Mouse (Mus musculus): ENCODE data around the gene Xylt1. TPM values are rescaled to one million over a fixed set of nuclear protein-coding genes. Genes with fewer than 3 reads are reported as not detected.
A peak's percentile ranks its signal among the peaks of the same experiment; 100 is the strongest.

Xylt1 gene
- total and polyA plus RNA-seq, 3 experiments, result 9.0 to 13.3 TPM; not detected in 1

DNA sequence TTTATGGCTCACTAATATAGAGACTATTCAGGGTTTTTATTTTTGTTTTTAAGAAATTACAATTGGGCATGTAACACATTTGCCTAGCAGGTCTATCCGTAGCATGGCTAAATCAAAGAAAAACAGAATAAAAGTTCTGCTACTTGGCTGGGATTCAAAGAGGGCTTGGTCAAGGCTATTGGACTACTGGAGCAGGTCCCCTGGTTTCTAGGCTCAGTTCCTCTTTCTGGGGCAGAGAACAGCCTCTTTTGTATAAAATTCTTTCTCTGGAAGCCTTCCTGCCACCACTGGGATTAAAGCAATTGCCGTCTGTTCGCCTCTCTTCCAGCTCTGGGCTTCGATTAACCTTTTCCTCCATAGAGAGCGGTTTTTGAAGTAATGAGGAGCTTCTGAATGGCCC lies 100.1 kb downstream of the Xylt1 start:
- no peaks in the 10 kb centered on the region; the same call in 1 of the 2 replicates for H3K79me2 ChIP-seq (ENCODE audit: control insufficient read depth, insufficient read depth, low read length, poor library complexity)
- DNase-seq (ENCODE audit: low read depth, low spot score), result peak; percentile 13
- no peak overlapping the region for H3K4me3 ChIP-seq (ENCODE audit: control insufficient read depth in 1 of 2, insufficient read depth in 1 of 2, low read depth in 2 of 2, low read length in 2 of 2)
- no peak overlapping the region for H3K9ac ChIP-seq (ENCODE audit: control insufficient read depth, low read depth, low read length, poor library complexity, severe bottlenecking)
- H3K27me3 ChIP-seq (ENCODE audit: control insufficient read depth in 1 of 2, insufficient read depth in 2 of 2, low read length in 2 of 2), result no peaks in the 10 kb centered on the region
- H3K36me3 ChIP-seq (ENCODE audit: control insufficient read depth in 1 of 2, insufficient read depth in 2 of 2, low read length in 2 of 2), result peaks cover 0 to 5% of the 10 kb centered on the region in 2 experiments; a peak in 2 of 4 replicates
- H3K27ac ChIP-seq (ENCODE audit: control insufficient read depth, low read depth, low read length), result no peak overlapping the region
- H3K4me1 ChIP-seq (ENCODE audit: control insufficient read depth in 1 of 2, insufficient read depth in 2 of 2, low read length in 2 of 2), result no peaks in the 10 kb centered on the region
- no peaks in the 10 kb centered on the region for H3K9me3 ChIP-seq (replicated peaks; ENCODE audit: insufficient read depth, low read length)
- no peak for TF ChIP-seq GABPA (IDR thresholded peaks at IDR 0.05; ENCODE audit: low read depth, low read length)

DNA sequence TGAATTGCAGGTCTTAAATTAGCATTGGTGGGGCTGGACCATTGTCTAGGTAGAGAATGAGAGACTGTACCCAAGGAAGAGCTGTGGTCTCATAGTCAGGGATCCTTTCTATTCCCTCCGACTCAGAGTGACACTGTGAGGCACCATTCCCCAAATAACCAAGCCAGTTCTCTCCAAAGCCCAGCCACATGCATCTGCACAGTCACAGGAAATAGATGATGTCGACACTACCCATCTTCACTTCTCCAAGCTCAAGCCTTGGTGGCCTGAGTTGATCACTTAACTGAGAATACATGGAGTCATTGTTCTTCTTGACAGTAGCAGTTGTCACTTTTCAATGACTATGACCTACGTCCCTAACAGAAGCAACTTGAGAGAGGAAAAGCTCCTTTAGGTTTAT lies 100.6 kb downstream of the Xylt1 start:
- H3K79me2 ChIP-seq (ENCODE audit: control insufficient read depth, insufficient read depth, low read length, poor library complexity), result no peaks in the 10 kb centered on the region; the same call in 1 of the 2 replicates
- H3K9me3 ChIP-seq (replicated peaks; ENCODE audit: insufficient read depth, low read length), result no peaks in the 10 kb centered on the region
- TF ChIP-seq ETS1 (IDR thresholded peaks at IDR 0.05; ENCODE audit: low read depth, low read length), result no peak
- TF ChIP-seq MEF2A (IDR thresholded peaks at IDR 0.05; ENCODE audit: extremely low read depth, insufficient replicate concordance, low read depth, low read length, poor library complexity, severe bottlenecking), result no peak
- no peak for TF ChIP-seq USF2 (IDR thresholded peaks at IDR 0.05; ENCODE audit: borderline replicate concordance in 1 of 2, insufficient read depth in 1 of 2, low read depth in 1 of 2, low read length in 2 of 2)
- H3K4me1 ChIP-seq (ENCODE audit: control insufficient read depth in 1 of 2, insufficient read depth in 2 of 2, low read length in 2 of 2), result no peaks in the 10 kb centered on the region
- H3K36me3 ChIP-seq (ENCODE audit: control insufficient read depth in 1 of 2, insufficient read depth in 2 of 2, low read length in 2 of 2), result peaks cover 0 to 5% of the 10 kb centered on the region in 2 experiments; a peak in 2 of 4 replicates
- no peak for DNase-seq (ENCODE audit: low read depth, low spot score)
- H3K9ac ChIP-seq (ENCODE audit: control insufficient read depth, low read depth, low read length, poor library complexity, severe bottlenecking), result no peak overlapping the region
- H3K27ac ChIP-seq (ENCODE audit: control insufficient read depth, low read depth, low read length), result no peak overlapping the region
- H3K4me3 ChIP-seq (ENCODE audit: control insufficient read depth in 1 of 2, insufficient read depth in 1 of 2, low read depth in 2 of 2, low read length in 2 of 2), result no peak overlapping the region
- H3K27me3 ChIP-seq (ENCODE audit: control insufficient read depth in 1 of 2, insufficient read depth in 2 of 2, low read length in 2 of 2), result no peaks in the 10 kb centered on the region

DNA sequence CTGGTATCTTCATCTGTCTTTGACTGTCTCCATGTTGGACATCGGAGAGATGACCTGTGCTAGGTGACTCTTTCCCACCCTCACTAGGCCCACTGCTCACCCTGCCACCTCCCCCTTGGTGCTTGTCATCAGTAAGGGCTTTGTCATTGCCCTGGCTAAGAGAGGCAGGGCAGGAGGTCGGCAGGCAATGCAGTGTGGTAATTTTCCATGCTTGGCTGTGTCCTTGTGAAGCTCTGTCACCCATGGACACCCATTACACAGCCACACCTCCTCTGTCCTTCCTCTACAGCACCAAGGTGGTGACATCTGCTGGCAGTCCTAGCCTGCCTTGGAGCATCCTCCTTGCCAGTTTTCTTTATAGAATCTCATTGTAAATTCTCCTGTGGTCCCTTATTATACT lies 101.9 kb downstream of the Xylt1 start:
- H3K27ac ChIP-seq (ENCODE audit: control insufficient read depth, low read depth, low read length), result no peak overlapping the region
- no peaks in the 10 kb centered on the region for H3K27me3 ChIP-seq (ENCODE audit: control insufficient read depth in 1 of 2, insufficient read depth in 2 of 2, low read length in 2 of 2)
- DNase-seq (ENCODE audit: low read depth, low spot score), result no peak
- no peak for TF ChIP-seq USF2 (IDR thresholded peaks at IDR 0.05; ENCODE audit: borderline replicate concordance in 1 of 2, insufficient read depth in 1 of 2, low read depth in 1 of 2, low read length in 2 of 2)
- TF ChIP-seq MYB (IDR thresholded peaks at IDR 0.05; ENCODE audit: low read depth, low read length), result no peak
- TF ChIP-seq MAZ (IDR thresholded peaks at IDR 0.05; ENCODE audit: low read depth, low read length), result no peak
- no peak for TF ChIP-seq NRF1 (IDR thresholded peaks at IDR 0.05; ENCODE audit: insufficient read depth, low read depth, low read length, poor library complexity, severe bottlenecking)
- no peak for TF ChIP-seq UBTF (IDR thresholded peaks at IDR 0.05; ENCODE audit: borderline replicate concordance, insufficient read depth, low read depth, low read length)
- no peak for TF ChIP-seq MXI1 (IDR thresholded peaks at IDR 0.05; ENCODE audit: low read depth, low read length)
- TF ChIP-seq ELF1 (IDR thresholded peaks at IDR 0.05; ENCODE audit: low read depth, low read length), result no peak
- no peak for TF ChIP-seq ZNF384 (IDR thresholded peaks at IDR 0.05; ENCODE audit: low read depth, low read length)
- TF ChIP-seq CTCF (IDR thresholded peaks at IDR 0.05 in 2 of 3, conservative IDR thresholded peaks at IDR 0.05 in 1 of 3; ENCODE audit: control insufficient read depth in 1 of 3, insufficient read depth in 1 of 3, low read depth in 2 of 3, low read length in 3 of 3, poor library complexity in 1 of 3, severe bottlenecking in 1 of 3), result no peak
- TF ChIP-seq ZMIZ1 (IDR thresholded peaks at IDR 0.05; ENCODE audit: low read depth, low read length), result no peak
- TF ChIP-seq MEF2A (IDR thresholded peaks at IDR 0.05; ENCODE audit: extremely low read depth, insufficient replicate concordance, low read depth, low read length, poor library complexity, severe bottlenecking), result no peak
- TF ChIP-seq HCFC1 (IDR thresholded peaks at IDR 0.05; ENCODE audit: low read depth, low read length), result no peak
- no peak for TF ChIP-seq GABPA (IDR thresholded peaks at IDR 0.05; ENCODE audit: low read depth, low read length)
- no peak for TF ChIP-seq USF1 (IDR thresholded peaks at IDR 0.05; ENCODE audit: low read depth, low read length)
- no peak for TF ChIP-seq SMC3 (IDR thresholded peaks at IDR 0.05; ENCODE audit: low read depth, low read length)
- no peaks in the 10 kb centered on the region; the same call in 1 of the 2 replicates for H3K79me2 ChIP-seq (ENCODE audit: control insufficient read depth, insufficient read depth, low read length, poor library complexity)
- H3K4me1 ChIP-seq (ENCODE audit: control insufficient read depth in 1 of 2, insufficient read depth in 2 of 2, low read length in 2 of 2), result no peaks in the 10 kb centered on the region
- H3K36me3 ChIP-seq (ENCODE audit: control insufficient read depth in 1 of 2, insufficient read depth in 2 of 2, low read length in 2 of 2), result peaks cover 0 to 2% of the 10 kb centered on the region in 2 experiments; a peak in 2 of 4 replicates
- H3K9me3 ChIP-seq (replicated peaks; ENCODE audit: insufficient read depth, low read length), result no peaks in the 10 kb centered on the region
- no peak overlapping the region for H3K9ac ChIP-seq (ENCODE audit: control insufficient read depth, low read depth, low read length, poor library complexity, severe bottlenecking)
- H3K4me3 ChIP-seq (ENCODE audit: control insufficient read depth in 1 of 2, insufficient read depth in 1 of 2, low read depth in 2 of 2, low read length in 2 of 2), result no peak overlapping the region

Measured in MEL (cell line).